Mouse (Mus musculus) urinary bladder, postnatal 36 days (tissue): ENCODE results near the gene Rcc1l.

ENCODE experiments used
- DNase-seq, 2 experiments: peaks; one replicate each; pipeline ENCODE4 v3.0.0; 2022; ENCODE audit warnings: low spot score in 2 of 2, mixed read lengths in 1 of 2

Rcc1l gene

DNA sequence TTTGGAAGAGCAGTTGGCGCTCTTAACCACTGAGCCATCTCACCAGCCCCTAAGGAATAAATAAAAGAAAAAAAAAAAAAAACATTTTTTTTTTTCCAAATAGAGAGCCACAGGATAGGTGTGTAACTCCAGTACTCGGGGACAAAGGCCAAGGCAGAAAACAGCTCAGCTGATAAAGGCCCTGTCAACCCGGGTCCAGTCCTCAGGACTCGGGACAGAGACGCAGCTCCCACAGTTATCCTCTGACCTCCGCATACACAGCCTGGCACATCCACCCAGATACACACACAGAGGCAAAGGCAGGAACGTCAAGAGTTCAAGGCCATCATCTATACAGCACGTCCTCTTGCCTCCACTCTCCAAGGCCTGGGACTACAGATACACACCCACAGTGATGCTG lies 6.4 kb downstream of the Rcc1l start:
- no peak for DNase-seq

DNA sequence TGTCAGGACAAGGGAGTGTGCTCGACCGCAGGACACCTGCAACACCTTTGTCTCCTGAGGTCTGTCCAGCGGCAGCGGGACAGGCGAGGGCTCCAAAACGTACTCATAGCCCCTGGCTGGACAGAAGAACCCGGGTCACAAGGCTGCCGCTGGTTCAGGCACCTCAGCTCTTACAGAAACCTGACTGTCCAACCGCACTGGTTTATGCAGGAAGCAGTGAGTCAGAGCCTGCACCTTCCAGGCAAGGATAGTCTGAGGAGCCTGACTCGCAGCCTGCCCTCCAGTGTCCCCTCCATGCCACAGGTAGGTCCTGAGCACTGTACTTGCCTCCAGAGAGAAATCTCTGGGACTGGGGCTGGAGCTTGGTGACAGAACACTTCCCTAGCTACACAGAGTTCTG lies 7.3 kb downstream of the Rcc1l start:
- DNase-seq = peak in 1 of 2 experiments; percentile 33

DNA sequence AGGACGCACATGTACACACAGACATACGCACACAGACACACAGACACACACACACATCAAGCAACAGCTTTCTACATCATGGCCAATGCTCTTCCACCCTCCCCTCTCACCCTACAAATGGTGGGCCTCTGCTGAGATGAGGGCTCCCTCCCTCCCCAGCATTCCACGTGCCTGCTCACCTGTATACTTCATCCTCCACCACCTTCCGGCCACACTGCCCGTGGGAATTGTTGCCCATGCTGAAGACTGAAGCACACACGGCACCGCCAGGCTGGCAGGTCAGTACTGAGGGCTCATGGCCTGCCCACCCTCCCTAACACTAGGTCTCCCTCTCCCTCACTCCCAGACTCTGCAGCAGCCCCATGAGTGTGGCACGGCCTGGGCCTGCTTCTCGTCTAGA lies 8.5 kb downstream of the Rcc1l start:
- no peak for DNase-seq

DNA sequence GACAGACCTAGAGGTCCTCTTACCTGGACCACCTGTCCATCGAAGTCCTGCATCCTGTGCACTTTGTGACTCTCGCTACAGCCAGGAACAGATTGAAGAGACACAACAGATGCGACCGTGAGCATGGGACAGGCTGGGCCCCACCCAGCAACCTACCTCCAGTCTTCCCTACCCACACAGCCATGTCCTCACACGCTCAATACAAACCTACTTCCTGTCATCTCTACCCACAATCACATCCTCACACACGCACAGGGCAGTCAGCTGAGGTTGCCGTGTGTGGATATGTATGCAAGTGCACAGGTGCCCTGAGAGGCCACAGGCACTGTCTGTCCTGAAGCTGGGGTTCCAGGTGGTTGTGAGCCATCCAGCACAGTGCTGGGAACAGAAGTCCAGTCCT lies 9.9 kb downstream of the Rcc1l start:
- DNase-seq = no peak

DNA sequence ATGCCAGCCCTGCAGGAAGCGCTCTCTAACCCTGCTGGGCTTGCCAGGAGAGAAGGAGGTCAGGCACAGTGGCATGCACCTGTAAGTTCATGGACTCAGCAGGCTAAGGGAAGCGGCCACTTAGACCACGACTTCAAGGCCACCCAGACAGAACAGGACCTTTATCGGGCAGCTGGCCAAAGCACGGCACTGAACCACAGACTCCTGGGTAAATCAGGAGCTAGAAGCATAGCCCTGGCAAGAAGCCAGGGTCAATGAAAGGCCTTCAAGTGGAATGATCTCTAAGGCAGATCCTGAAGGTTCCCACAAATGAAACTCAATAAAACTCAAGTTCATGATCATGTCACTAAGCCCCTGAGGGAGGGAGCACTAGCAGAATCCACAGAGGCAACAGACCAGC lies 11.9 kb downstream of the Rcc1l start:
- no peak for DNase-seq

DNA sequence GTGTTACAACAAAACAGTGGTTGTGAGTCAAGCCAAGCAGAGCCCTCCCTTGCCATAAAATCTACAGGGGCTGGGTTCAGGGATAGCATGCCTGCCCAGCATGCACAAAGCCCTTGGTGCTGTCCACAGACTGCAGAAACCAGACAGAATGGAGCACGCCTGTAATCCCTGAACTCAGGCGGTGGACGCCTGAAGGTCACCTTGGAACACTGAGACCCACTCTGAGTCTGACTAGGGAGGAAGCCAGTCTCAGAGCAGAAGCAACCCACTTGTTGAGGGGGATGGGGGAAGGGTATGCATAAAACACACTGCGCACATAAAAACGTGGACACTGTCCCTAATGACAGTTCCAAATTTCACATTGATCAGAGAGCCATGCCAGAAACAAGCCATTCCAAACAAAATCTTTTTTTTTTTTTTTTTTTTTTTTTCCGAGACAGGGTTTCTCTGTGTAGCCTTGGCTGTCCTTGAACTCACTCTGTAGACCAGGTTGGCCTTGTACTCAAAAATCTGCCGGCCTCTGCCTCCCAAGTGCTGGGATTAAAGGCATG lies 20.6 kb downstream of the Rcc1l start:
- no peak for DNase-seq

DNA sequence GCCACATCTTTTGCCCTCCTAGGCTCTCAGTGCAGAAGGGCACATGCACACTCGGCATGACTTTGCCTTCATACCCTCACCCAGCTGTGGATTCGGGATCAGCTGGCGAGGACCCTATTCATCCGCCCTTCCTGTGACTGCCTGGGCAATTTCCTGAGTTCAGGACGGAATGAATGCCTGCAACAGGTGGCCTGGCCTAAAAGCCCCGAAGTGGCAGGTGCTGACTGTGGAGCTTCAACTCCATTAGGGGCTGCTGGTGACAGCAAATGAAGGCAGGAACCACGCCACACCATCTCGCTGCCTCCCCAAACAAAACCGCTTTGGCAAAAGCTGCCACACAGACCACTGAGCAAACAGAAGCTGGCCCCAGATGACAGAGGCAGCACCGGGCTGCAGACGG lies 24.7 kb downstream of the Rcc1l start:
- no peak for DNase-seq

DNA sequence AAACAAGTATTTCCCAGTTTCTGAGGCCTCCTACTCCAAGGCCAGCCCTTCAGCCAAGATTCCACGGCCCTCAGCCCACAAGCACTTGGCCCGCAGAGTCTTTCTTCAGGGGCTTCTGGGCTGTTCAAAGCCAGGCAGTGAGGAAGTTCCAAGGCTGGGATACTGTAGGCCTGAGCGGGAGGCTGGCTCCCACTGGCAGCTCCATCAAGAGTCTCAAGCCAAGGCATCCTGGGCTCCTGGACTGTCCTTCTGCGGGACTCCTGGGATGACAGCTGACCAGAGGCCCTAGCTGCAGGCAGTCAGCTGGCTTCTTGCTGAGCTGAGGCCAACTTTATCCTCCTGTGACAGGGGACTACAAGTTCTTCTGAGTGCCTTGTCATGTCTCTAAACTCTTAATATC lies 28.4 kb downstream of the Rcc1l start:
- DNase-seq = no peak

DNA sequence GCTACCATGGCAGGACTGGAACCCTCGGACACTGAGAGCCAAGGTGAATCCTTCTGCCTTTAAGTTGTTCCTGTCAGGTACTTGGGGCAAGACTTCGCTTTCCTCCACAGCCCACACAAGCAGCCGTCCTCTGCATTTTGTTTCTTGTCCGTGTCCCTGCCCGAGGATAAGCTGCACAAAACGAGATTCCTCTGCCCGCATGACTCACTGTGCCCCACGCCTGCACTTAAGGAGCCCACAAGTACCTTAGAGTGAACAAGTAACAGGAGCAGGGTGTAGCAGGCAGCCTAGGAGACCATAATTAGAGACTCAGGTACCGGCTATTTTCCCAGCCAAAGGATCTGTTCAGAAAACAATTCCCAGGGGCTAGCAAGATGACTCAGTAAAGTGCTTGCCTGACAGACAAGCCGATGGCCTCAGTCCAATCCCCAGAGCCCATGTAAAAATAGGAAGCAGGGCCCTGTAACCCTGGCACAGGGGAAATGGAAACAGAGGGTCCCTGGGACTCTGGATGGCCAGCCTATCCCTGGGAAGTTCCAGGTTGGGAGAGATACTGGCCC lies 29.3 kb downstream of the Rcc1l start:
- DNase-seq = no peak

DNA sequence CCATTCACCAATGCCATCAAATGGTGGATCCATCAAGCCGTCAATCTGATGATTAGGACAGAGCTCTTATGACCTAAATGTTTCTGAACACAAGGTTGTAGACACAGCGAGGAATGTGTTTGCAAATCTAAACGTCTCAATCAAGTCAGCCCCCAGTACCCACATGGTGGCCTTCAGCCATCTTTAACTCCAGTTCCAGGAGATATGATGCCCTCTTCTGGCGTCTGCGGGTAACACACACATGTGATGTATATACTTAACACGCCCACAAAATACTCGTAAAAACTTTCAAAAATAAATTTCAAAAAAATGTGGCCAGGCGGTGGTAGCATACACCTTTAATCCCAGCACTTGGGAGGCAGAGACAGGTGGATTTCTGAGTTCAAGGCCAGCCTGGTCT lies 31.6 kb downstream of the Rcc1l start:
- DNase-seq = no peak

DNA sequence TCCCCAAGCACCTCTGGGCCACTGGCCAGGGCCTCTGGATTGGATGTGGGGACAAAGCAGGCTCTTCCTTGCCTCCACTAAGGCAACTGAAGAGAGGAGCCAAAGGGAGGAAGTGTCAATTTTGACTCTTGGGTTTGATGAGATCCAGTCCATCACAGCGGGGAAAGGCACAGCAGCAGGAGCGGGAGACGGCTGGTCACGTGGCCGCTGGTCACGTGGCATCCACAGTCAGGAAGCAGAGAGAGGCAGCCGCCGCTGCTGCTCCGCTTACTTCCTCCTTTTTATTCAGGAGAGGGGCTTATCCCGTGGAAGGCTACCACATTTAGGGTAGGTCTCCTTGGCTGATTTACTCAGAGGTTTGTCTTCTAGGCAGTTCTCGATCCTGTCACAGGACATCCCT lies 34.2 kb downstream of the Rcc1l start:
- no peak for DNase-seq

DNA sequence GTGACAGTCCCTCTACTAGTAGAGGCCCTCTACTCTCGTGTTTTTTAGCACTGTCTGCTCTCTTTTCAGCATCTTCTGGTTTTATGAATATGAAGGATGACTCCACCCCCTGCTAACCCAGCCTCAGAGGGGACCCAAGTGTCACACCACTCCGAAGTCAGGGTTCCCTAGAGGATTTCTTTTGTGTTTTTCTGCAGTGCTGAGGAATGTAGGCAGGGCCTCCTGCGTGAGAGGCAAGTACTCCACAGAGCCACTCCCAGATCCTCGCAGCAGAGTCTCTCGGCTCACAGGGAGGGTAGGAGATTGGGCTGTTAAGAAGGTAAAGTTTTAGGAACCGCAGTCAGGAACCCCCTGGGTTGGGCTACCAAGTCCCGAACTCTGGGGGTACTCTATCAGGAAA lies 35.3 kb downstream of the Rcc1l start:
- DNase-seq = no peak

DNA sequence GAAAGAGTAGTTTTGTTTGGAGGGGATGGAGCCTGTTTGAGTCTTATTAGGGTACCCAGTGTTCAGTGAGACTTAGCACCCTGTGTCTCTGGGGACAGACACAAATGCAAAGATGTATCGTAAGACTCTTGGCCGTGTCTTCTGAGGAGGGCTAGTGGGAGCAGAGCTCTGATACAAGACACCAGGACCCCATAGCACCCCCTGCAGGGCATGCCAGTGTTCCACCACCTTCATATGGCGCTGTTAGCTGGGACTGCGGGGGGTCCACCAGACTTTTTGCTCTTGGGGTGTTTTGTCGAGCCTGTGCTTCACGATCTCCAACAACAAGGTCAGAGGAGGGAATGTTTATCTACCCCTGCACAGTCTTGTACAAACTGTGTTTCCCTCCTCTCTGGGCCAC lies 37.1 kb downstream of the Rcc1l start:
- DNase-seq = no peak

DNA sequence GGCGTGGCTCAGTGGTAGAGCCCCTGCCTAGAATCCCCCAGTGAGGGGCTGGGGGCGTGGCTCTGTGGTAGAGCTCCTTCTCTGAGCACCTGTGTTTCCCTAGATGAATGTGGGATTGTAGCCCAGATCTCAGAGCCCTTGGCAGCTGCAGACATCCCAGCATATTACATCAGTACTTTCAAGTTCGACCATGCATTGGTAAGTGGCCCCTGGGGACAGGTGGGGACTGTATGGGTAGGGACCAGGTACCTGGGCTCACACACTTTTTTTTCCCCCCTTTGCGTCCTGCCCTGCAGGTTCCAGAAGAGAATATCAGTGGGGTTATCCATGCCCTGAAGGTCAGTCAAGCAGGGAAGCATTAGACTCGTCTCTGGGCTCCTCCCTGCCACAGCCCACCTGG lies 38.6 kb downstream of the Rcc1l start:
- no peak for DNase-seq

DNA sequence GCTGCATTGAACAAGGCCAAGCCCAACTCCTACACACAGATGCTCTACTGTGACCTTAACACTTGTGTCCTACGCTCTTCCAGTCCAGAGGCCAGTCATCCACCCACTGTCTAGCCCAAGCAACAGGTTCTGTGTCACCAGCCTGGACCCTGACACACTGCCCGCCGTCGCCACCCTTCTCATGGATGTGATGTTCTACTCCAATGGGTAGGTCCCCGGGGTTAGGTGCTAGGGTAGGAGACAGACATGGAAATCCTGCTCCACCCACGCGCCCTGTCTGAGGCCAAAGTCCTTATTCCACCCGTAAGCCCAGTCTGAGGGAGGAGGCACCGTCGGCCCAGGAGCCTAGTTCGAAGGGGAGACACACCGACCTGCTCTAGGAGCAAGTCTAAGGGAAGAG lies 40.6 kb downstream of the Rcc1l start:
- DNase-seq = no peak

DNA sequence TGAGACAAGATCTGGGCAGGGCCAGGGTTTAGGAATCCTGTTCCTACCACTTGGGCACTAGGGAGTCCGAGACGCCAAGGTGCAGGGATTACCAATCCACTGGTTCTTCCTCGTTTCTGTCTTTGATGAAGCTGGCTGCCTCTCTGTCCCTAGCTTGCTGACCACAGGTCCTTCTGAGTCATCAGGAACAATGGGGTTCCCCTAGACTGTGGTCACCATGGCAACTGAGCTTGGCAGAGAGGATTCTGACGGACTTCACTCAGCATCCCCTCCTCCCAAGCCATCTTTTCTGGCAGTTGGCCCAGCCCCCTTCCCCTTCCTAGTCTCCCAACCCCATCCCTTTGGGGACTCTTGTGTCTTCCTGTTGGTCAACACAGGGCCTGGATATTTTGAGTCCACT lies 45.0 kb downstream of the Rcc1l start:
- DNase-seq = no peak

DNA sequence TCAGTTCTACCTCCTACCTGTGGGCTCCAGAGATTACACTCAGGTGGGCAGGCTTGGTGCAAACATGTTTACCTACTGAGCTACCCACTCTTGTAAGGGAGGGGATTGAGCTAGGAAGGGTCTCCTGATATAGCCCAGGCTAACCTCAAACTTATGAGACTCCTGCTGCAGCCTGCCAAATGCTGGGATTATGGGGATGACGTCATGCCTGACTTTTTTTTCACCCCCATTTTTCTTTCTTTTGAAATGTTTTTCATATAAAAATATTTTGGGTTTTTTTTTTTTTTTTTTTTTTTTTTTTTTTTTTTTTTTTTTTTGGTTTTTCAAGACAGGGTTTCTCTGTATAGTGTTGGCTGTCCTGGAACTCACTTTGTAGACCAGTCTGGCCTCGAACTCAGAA lies 50.3 kb downstream of the Rcc1l start:
- DNase-seq = no peak

DNA sequence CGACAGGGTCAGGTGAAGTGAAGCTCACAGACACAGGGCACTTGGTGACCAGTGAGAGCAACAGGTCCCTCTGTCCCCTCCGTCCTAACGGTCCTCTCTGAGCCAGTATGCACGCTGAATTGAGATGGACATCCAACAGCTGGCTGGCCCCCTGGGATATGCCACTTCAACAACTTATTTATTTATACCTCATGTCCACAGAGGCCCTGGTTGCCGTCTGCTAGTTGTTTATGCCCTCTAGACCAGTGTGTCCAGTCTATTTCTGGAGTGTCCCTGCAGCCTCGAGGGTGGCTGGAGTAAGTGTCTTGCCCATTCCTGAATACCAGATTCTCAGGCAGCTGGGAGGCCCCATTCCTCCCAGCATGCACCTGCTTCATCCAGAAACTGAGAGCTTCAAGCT lies 52.7 kb downstream of the Rcc1l start:
- peak in 1 of 2 experiments; percentile 24 for DNase-seq

DNA sequence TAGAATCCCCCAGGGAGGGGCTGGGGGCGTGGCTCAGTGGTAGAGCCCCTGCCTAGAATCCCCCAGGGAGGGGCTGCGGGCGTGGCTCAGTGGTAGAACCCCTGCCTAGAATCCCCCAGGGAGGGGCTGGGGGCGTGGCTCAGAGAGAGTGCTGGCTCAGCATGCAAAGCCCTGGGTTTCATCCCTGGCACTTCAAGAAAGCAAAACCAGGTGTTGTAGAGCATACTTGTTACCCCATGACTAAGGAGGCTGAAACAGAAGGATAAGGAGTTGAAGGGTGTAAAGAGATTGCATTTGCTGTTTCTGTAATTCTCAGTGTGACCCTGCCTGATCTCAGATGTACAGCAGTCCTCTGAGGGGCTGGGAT lies 54.7 kb downstream of the Rcc1l start:
- DNase-seq = no peak

DNA sequence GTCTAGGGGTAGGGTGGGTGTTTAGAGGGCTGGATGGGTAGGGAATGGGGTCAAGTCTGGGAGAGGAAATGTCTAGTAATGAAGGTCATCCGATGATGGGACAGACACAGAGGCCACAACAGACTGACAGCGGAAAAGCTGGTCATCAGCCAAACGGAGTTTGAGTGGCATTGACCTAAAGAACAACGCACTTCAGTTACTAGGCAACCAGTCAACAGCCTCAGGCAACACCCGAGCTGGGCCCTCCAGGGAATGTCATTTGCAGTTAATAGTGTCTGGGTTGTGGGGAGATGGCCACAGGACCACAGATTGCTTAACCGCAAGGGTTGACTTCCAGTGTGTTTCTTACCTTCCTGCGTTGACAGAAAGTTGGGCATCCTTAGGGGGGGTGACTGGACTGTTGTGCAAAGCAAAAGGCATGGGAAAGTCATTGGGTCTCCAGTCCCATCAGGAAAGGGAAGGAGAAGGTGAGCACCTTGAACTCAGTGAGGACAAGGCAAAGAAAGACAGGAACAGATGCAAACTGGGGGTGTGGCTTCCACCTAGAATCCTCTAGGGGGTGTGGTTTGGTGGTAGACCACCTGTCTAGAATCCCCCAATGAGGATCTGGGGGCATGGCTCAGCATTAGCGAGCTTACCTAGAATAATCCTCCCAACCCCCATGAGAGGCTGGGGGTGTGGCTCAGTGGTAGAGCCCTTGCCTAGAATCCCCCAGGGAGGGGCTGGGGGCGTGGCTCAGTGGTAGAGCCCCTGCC lies 55.3 kb downstream of the Rcc1l start:
- DNase-seq = no peak

DNA sequence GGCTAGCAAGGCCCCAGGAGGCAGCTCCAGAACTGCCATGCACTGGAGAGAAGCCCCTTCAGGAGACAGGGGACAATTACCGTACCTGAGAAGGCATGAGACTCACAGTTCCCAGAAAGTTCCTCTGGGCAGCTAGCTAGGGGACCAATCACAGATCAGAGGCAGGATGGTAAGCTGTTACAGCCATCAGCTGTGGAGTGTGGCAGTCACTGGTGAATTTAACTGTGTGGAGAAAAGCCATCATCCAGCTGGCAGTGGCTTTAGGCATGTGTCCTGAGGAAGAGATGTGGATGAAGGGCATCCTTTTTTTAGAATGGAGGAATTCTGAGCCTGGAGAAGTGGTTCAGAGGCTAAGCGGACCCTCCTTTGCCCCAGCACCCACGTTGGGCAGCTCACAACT lies 56.4 kb downstream of the Rcc1l start:
- no peak for DNase-seq

DNA sequence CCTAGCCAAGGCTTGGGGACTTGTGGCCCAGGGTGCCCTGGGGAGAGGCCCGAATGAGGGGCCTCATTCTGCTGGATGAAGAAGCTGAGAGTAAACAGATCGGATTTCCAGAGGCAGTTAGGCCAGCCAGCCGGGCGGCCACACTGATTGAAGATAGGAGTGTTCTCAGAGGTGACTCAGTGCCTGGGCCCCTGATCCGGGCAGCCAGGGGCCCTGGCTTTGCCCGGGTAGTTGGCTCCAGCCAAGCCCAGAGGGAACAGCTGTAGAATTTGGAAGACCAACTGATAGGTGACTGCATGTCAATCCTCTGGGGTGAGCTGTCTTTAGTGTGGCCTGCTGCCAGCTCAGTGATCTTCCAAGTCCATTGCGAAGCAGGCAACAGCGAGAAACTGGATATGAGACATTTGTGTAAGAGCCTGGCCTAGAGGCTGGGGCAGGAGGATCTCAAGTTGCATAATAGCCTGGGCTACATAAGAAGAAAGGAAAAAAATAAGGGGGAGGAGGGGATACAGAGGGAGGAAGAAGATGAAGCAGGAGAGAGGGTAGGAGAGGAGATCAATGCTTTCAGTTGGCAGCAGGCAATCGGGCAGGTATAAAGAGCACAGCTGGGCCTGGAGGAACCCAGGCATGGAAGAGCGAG lies 57.0 kb downstream of the Rcc1l start:
- peak; percentile 51 to 67 for DNase-seq

DNA sequence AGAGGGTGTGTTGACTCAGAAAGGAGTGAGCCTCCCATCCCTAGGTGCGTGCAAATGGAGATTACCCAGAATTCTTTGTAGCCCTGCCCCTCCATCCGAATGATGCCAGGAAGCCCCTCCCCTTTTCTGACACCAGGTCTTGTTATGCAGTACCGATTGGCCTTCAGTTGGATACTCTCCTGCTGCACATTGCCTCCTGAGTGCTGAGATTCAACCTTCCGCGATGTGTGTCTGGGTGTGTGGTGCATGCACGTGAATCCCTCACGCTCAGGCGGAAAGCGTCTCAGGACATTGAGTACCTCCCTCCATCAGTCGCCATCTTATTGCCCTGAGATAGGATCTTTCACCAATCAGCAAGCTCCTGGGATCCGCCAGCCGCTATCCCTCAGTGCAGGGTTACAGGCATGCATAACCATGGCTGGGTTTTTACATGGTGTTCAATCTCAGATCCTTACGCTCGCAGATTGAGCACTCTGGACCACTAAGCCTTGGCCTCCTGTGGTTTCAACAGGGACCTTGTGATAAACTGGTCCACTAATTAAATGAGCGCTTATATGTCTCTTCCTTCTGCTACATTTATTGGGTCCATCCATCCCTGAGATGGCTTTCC lies 57.7 kb downstream of the Rcc1l start:
- no peak for DNase-seq
